Mouse (Mus musculus) embryonic facial prominence, embryonic 14.5 days (tissue): ENCODE measurements around the gene Limd1. TPM values are rescaled to one million over a fixed set of nuclear protein-coding genes. Genes with fewer than 3 reads are reported as not detected.

Experiments used
- ATAC-seq: fragments of 200-750 bp; cut with Nextera tagmentation; 2 replicates; pipeline ENCODE4 v1.8.0; 2017; ENCODE audit warnings: low read depth, moderate number of reproducible peaks, moderate TSS enrichment
- DNase-seq: peaks from one replicate; pipeline ENCODE4 v3.0.0-alpha.2; 2015; ENCODE audit warnings: low spot score
- H3K27ac ChIP-seq: fragments of 300-500 bp; sonication (generic); replicated peaks from 2 replicates; pipeline ENCODE4 v1.5.1; 2014; ENCODE audit warnings: low read depth, mild to moderate bottlenecking, low read length, moderate library complexity
- H3K27me3 ChIP-seq: fragments of 300-500 bp; sonication (generic); replicated peaks from 2 replicates; pipeline ENCODE4 v1.6.1; 2014; ENCODE audit warnings: low read length; ENCODE audit not compliant: control insufficient read depth, insufficient read depth
- H3K36me3 ChIP-seq: fragments of 300-500 bp; sonication (generic); 2 replicates; pipeline ENCODE4 v1.6.1; 2014; ENCODE audit warnings: low read length, mixed read lengths; ENCODE audit not compliant: control insufficient read depth, insufficient read depth
- H3K4me1 ChIP-seq: fragments of 300-500 bp; sonication (generic); 2 replicates; pipeline ENCODE4 v1.6.1; 2014; ENCODE audit warnings: antibody characterized with exemption, low read length; ENCODE audit not compliant: control insufficient read depth, insufficient read depth
- H3K4me2 ChIP-seq: fragments of 300-500 bp; sonication (generic); 2 replicates; pipeline ENCODE4 v1.6.1; 2014; ENCODE audit warnings: low read depth, mild to moderate bottlenecking, low read length, moderate library complexity, mixed read lengths
- H3K4me3 ChIP-seq: fragments of 300-500 bp; sonication (generic); 2 replicates; pipeline ENCODE4 v1.5.1; 2014; ENCODE audit warnings: low read depth, mild to moderate bottlenecking, low read length
- H3K9ac ChIP-seq: fragments of 300-500 bp; sonication (generic); 2 replicates; pipeline ENCODE4 v1.6.1; 2014; ENCODE audit warnings: low read depth, mild to moderate bottlenecking, low read length, moderate library complexity, mixed read lengths
- H3K9me3 ChIP-seq: fragments of 300-500 bp; sonication (generic); 2 replicates; pipeline ENCODE4 v1.6.1; 2016; ENCODE audit warnings: low read length; ENCODE audit not compliant: control insufficient read depth
- WGBS: fragments of 180-500 bp; shearing (Covaris S2); extraction: QIAGEN DNeasy Blood & Tissue Kit; methylation state at CpG from one replicate; pipeline ENCODE4 v1.1.7; 2014; 5-methylcytosine and 5-hydroxymethylcytosine counted together
- polyA plus RNA-seq: library from polyadenylated mRNA; unstranded; fragments of >200 nt; fragmentation: Nextera tagmentation; extraction: Ambion mirVana; gene quantifications from 2 replicates; pipeline ENCODE4 v1.2.1, GENCODE M21; 2014

The Limd1 gene
- polyA plus RNA-seq, 1 experiment from 2014 or later = 56.5 TPM

GRCm38 (mm10) chr9:123451772-123452171 lies 26.7 kb upstream of the Limd1 start:
- no peak overlapping the region for H3K4me2 ChIP-seq
- no peak overlapping the region for H3K27ac ChIP-seq
- peaks cover 22% of the 10 kb centered on the region; the same call in 1 of the 2 replicates for H3K36me3 ChIP-seq
- H3K9ac ChIP-seq = no peak overlapping the region
- no peaks in the 10 kb centered on the region for H3K9me3 ChIP-seq
- no peaks in the 10 kb centered on the region for H3K4me1 ChIP-seq
- 75% methylated on average over 3 of the region's 3 CpGs for WGBS
- DNase-seq (no peak), ATAC-seq (no peak)
- H3K4me3 ChIP-seq = no peak overlapping the region
- H3K27me3 ChIP-seq = no peaks in the 10 kb centered on the region

GRCm38 (mm10) chr9:123456634-123457602 lies 21.6 kb upstream of the Limd1 start:
- peaks cover 22% of the 10 kb centered on the region; the same call in 1 of the 2 replicates for H3K36me3 ChIP-seq
- no peaks in the 10 kb centered on the region for H3K4me1 ChIP-seq
- no peaks in the 10 kb centered on the region for H3K27me3 ChIP-seq
- 0 out of 2 replicates have a peak overlapping the region, but pooled peaks have one; percentile 35 for H3K9ac ChIP-seq
- no peaks in the 10 kb centered on the region for H3K9me3 ChIP-seq
- no peak overlapping the region for H3K4me2 ChIP-seq
- DNase-seq (peak; percentile 47), ATAC-seq (no peak)
- H3K4me3 ChIP-seq = no peak overlapping the region
- H3K27ac ChIP-seq = 0 out of 2 replicates have a peak overlapping the region, but pooled peaks have one; percentile 19
- 45% methylated on average over 9 of the region's 9 CpGs for WGBS

- WGBS = 50% methylated on average over 2 of the region's 2 CpGs
- H3K27me3 ChIP-seq = no peaks in the 10 kb centered on the region
- H3K9me3 ChIP-seq = no peaks in the 10 kb centered on the region
- DNase-seq = no peak
- H3K27ac ChIP-seq = 0 out of 2 replicates have a peak overlapping the region, but pooled peaks have one; percentile 19
- no peak overlapping the region for H3K4me3 ChIP-seq
- no peak overlapping the region for H3K9ac ChIP-seq
- no peak for ATAC-seq
- H3K36me3 ChIP-seq = peaks cover 22% of the 10 kb centered on the region; the same call in 1 of the 2 replicates
- H3K4me2 ChIP-seq = no peak overlapping the region
- no peaks in the 10 kb centered on the region for H3K4me1 ChIP-seq
Measured at GRCm38 (mm10) chr9:123457603-123458002, 20.9 kb upstream of the Limd1 start.

- Histone ChIP-seq H3K9me3 (no peaks in the 10 kb centered on the region), H3K9ac (no peak overlapping the region), H3K27me3 (no peaks in the 10 kb centered on the region), H3K4me3 (no peak overlapping the region), H3K4me2 (no peak overlapping the region), H3K36me3 (peaks cover 4% of the 10 kb centered on the region; the same call in 1 of the 2 replicates), H3K4me1 (no peaks in the 10 kb centered on the region), H3K27ac (no peak overlapping the region)
- no peak for ATAC-seq
- DNase-seq = no peak
- 68% methylated on average over 4 of the region's 4 CpGs for WGBS
Measured at GRCm38 (mm10) chr9:123467141-123467620, 11.3 kb upstream of the Limd1 start.

- Histone ChIP-seq H3K36me3 (peaks cover under 1% of the 10 kb centered on the region; the same call in 1 of the 2 replicates), H3K4me3 (no peak overlapping the region), H3K4me1 (no peaks in the 10 kb centered on the region), H3K9ac (no peak overlapping the region), H3K27me3 (no peaks in the 10 kb centered on the region), H3K4me2 (no peak overlapping the region), H3K9me3 (no peaks in the 10 kb centered on the region), H3K27ac (no peak overlapping the region)
- 67% methylated on average over 5 of the region's 5 CpGs for WGBS
- ATAC-seq (no peak), DNase-seq (no peak)
Measured at GRCm38 (mm10) chr9:123468406-123469085, 10.0 kb upstream of the Limd1 start.

- Histone ChIP-seq H3K4me2 (no peak overlapping the region), H3K4me3 (no peak overlapping the region), H3K9me3 (no peaks in the 10 kb centered on the region), H3K27ac (no peak overlapping the region), H3K4me1 (no peaks in the 10 kb centered on the region), H3K9ac (no peak overlapping the region), H3K27me3 (no peaks in the 10 kb centered on the region), H3K36me3 (no peaks in the 10 kb centered on the region; the same call in 1 of the 2 replicates)
- ATAC-seq (no peak), DNase-seq (no peak)
Measured at GRCm38 (mm10) chr9:123469087-123469486, 9.4 kb upstream of the Limd1 start.

GRCm38 (mm10) chr9:123473377-123473776 lies 5.1 kb upstream of the Limd1 start:
- Histone ChIP-seq H3K4me1 (peaks cover 3% of the 10 kb centered on the region; the same call in 1 of the 2 replicates), H3K27ac (peak overlapping the region; percentile 48; the same call in 1 of the 2 replicates), H3K36me3 (no peaks in the 10 kb centered on the region), H3K9ac (no peak overlapping the region), H3K27me3 (no peaks in the 10 kb centered on the region), H3K9me3 (no peaks in the 10 kb centered on the region), H3K4me2 (no peak overlapping the region), H3K4me3 (no peak overlapping the region)
- peak; percentile 62 for DNase-seq
- no peak for ATAC-seq

GRCm38 (mm10) chr9:123475569-123475968 lies 2.9 kb upstream of the Limd1 start:
- ATAC-seq (no peak), DNase-seq (no peak)
- H3K4me3 ChIP-seq = no peak overlapping the region
- H3K4me2 ChIP-seq = no peak overlapping the region
- peaks cover 18% of the 10 kb centered on the region for H3K4me1 ChIP-seq
- H3K36me3 ChIP-seq = peaks cover 6% of the 10 kb centered on the region; the same call in 1 of the 2 replicates
- H3K9ac ChIP-seq = no peak overlapping the region
- H3K9me3 ChIP-seq = no peaks in the 10 kb centered on the region
- H3K27me3 ChIP-seq = no peaks in the 10 kb centered on the region
- WGBS = 83% methylated on average over 1 of the region's 1 CpGs
- no peak overlapping the region for H3K27ac ChIP-seq
